Mouse (Mus musculus): ENCODE data around the gene Scg3. TPM values are rescaled to one million over a fixed set of nuclear protein-coding genes. Genes with fewer than 3 reads are reported as not detected.

Gene Scg3
- polyA plus RNA-seq, 1 experiment from 2014 or later = 0.56 TPM

GRCm38 (mm10) chr9:75601510-75601909, 82.3 kb downstream of the Scg3 start:
- no peak overlapping the region for H3K4me2 ChIP-seq (replicated peaks; ENCODE audit: low read depth, low read length)
- DNase-seq (ENCODE audit: low spot score) (no peak), ATAC-seq (no peak)
- H3K36me3 ChIP-seq (ENCODE audit: insufficient read depth, low read length) = no peaks in the 10 kb centered on the region
- no peak overlapping the region for H3K27ac ChIP-seq (ENCODE audit: low read length)
- H3K9ac ChIP-seq (replicated peaks; ENCODE audit: low read depth) = no peak overlapping the region
- TF ChIP-seq CTCF (IDR thresholded peaks at IDR 0.05) (no peak), EP300 (IDR thresholded peaks at IDR 0.05) (no peak)
- H3K4me1 ChIP-seq (ENCODE audit: insufficient read depth, low read depth, low read length) = no peaks in the 10 kb centered on the region
- H3K27me3 ChIP-seq (replicated peaks; ENCODE audit: insufficient read depth, low read length) = no peaks in the 10 kb centered on the region
- WGBS = 17% methylated on average over 12 of the region's 12 CpGs
- no peaks in the 10 kb centered on the region for H3K9me3 ChIP-seq (ENCODE audit: low read length)
- H3K4me3 ChIP-seq (ENCODE audit: low read depth, low read length) = no peak overlapping the region

- ATAC-seq = peak; percentile 83
- TF ChIP-seq EP300 (IDR thresholded peaks at IDR 0.05) (peak; percentile 42; the same call in 1 of the 2 replicates), CTCF (IDR thresholded peaks at IDR 0.05) (no peak)
- 57% methylated on average over 7 of the region's 7 CpGs for WGBS
- Histone ChIP-seq H3K27ac (ENCODE audit: low read length) (no peak overlapping the region; the same call in 1 of the 2 replicates), H3K36me3 (ENCODE audit: insufficient read depth, low read length) (no peaks in the 10 kb centered on the region), H3K9me3 (ENCODE audit: low read length) (no peaks in the 10 kb centered on the region), H3K4me3 (ENCODE audit: low read depth, low read length) (no peak overlapping the region), H3K9ac (replicated peaks; ENCODE audit: low read depth) (no peak overlapping the region), H3K4me2 (replicated peaks; ENCODE audit: low read depth, low read length) (no peak overlapping the region), H3K4me1 (ENCODE audit: insufficient read depth, low read depth, low read length) (no peaks in the 10 kb centered on the region), H3K27me3 (replicated peaks; ENCODE audit: insufficient read depth, low read length) (no peaks in the 10 kb centered on the region)
- no peak for DNase-seq (ENCODE audit: low spot score)
These were observed 83.5 kb downstream of the Scg3 start for GRCm38 (mm10) chr9:75600166-75600934.

GRCm38 (mm10) chr9:75599191-75599841, 84.5 kb downstream of the Scg3 start:
- Histone ChIP-seq H3K9ac (replicated peaks; ENCODE audit: low read depth) (no peak overlapping the region), H3K36me3 (ENCODE audit: insufficient read depth, low read length) (no peaks in the 10 kb centered on the region), H3K4me2 (replicated peaks; ENCODE audit: low read depth, low read length) (no peak overlapping the region), H3K4me3 (ENCODE audit: low read depth, low read length) (no peak overlapping the region), H3K27me3 (replicated peaks; ENCODE audit: insufficient read depth, low read length) (no peaks in the 10 kb centered on the region), H3K4me1 (ENCODE audit: insufficient read depth, low read depth, low read length) (no peaks in the 10 kb centered on the region), H3K27ac (ENCODE audit: low read length) (no peak overlapping the region), H3K9me3 (ENCODE audit: low read length) (no peaks in the 10 kb centered on the region)
- ATAC-seq (peak; percentile 69), DNase-seq (ENCODE audit: low spot score) (peak; percentile 50)
- 39% methylated on average over 5 of the region's 5 CpGs for WGBS
- TF ChIP-seq CTCF (IDR thresholded peaks at IDR 0.05) (peak; percentile 49), EP300 (IDR thresholded peaks at IDR 0.05) (no peak)

GRCm38 (mm10) chr9:75597596-75597995, 86.3 kb downstream of the Scg3 start:
- Histone ChIP-seq H3K9me3 (ENCODE audit: low read length) (no peaks in the 10 kb centered on the region), H3K4me1 (ENCODE audit: insufficient read depth, low read depth, low read length) (no peaks in the 10 kb centered on the region), H3K36me3 (ENCODE audit: insufficient read depth, low read length) (no peaks in the 10 kb centered on the region), H3K4me3 (ENCODE audit: low read depth, low read length) (no peak overlapping the region), H3K9ac (replicated peaks; ENCODE audit: low read depth) (no peak overlapping the region), H3K27ac (ENCODE audit: low read length) (no peak overlapping the region), H3K27me3 (replicated peaks; ENCODE audit: insufficient read depth, low read length) (no peaks in the 10 kb centered on the region), H3K4me2 (replicated peaks; ENCODE audit: low read depth, low read length) (no peak overlapping the region)
- TF ChIP-seq EP300 (IDR thresholded peaks at IDR 0.05) = no peak
- no peak for TF ChIP-seq CTCF (IDR thresholded peaks at IDR 0.05)
- ATAC-seq (no peak), DNase-seq (ENCODE audit: low spot score) (no peak)
- 66% methylated on average over 4 of the region's 4 CpGs for WGBS

GRCm38 (mm10) chr9:75597036-75597435, 86.8 kb downstream of the Scg3 start:
- no peaks in the 10 kb centered on the region for H3K36me3 ChIP-seq (ENCODE audit: insufficient read depth, low read length)
- H3K9me3 ChIP-seq (ENCODE audit: low read length) = no peaks in the 10 kb centered on the region
- no peak overlapping the region for H3K27ac ChIP-seq (ENCODE audit: low read length)
- H3K4me3 ChIP-seq (ENCODE audit: low read depth, low read length) = no peak overlapping the region
- no peak for ATAC-seq
- no peak for TF ChIP-seq CTCF (IDR thresholded peaks at IDR 0.05)
- no peaks in the 10 kb centered on the region for H3K27me3 ChIP-seq (replicated peaks; ENCODE audit: insufficient read depth, low read length)
- no peak for DNase-seq (ENCODE audit: low spot score)
- H3K4me2 ChIP-seq (replicated peaks; ENCODE audit: low read depth, low read length) = no peak overlapping the region
- H3K9ac ChIP-seq (replicated peaks; ENCODE audit: low read depth) = no peak overlapping the region
- H3K4me1 ChIP-seq (ENCODE audit: insufficient read depth, low read depth, low read length) = no peaks in the 10 kb centered on the region
- WGBS = 80% methylated on average over 13 of the region's 13 CpGs

- no peaks in the 10 kb centered on the region for H3K9me3 ChIP-seq (ENCODE audit: low read length)
- no peaks in the 10 kb centered on the region for H3K27me3 ChIP-seq (replicated peaks; ENCODE audit: insufficient read depth, low read length)
- H3K4me2 ChIP-seq (replicated peaks; ENCODE audit: low read depth, low read length) = no peak overlapping the region
- no peak overlapping the region for H3K4me3 ChIP-seq (ENCODE audit: low read depth, low read length)
- ATAC-seq = no peak
- H3K4me1 ChIP-seq (ENCODE audit: insufficient read depth, low read depth, low read length) = no peaks in the 10 kb centered on the region
- no peak for DNase-seq (ENCODE audit: low spot score)
- no peak overlapping the region for H3K9ac ChIP-seq (replicated peaks; ENCODE audit: low read depth)
- H3K36me3 ChIP-seq (ENCODE audit: insufficient read depth, low read length) = no peaks in the 10 kb centered on the region
- TF ChIP-seq CTCF (IDR thresholded peaks at IDR 0.05) = no peak
- 86% methylated on average over 5 of the region's 5 CpGs for WGBS
- no peak overlapping the region for H3K27ac ChIP-seq (ENCODE audit: low read length)
These were observed 90.4 kb downstream of the Scg3 start for GRCm38 (mm10) chr9:75593481-75593880.

Other genes starting within 250 kb of the Scg3 start
- 17.0 and 19.3 TPM in 2 replicates for gene Leo1, start 242.5 kb downstream of the Scg3 start, polyA plus RNA-seq (2015; fragmentation: Nextera tagmentation; extraction: Ambion mirVana)
- gene Tmod3, start 124.4 kb downstream of the Scg3 start, polyA plus RNA-seq (2015; fragmentation: Nextera tagmentation; extraction: Ambion mirVana) = 183 and 213 TPM in 2 replicates
- 10.6 and 11.3 TPM in 2 replicates for gene Tmod2, start 72.7 kb downstream of the Scg3 start, polyA plus RNA-seq (2015; fragmentation: Nextera tagmentation; extraction: Ambion mirVana)
- 26.1 and 29.9 TPM in 2 replicates for gene Lysmd2, start 58.3 kb downstream of the Scg3 start, polyA plus RNA-seq (2015; fragmentation: Nextera tagmentation; extraction: Ambion mirVana)
- 14.7 and 18.0 TPM in 2 replicates for gene Bmp5, start 91.3 kb upstream of the Scg3 start, polyA plus RNA-seq (2015; fragmentation: Nextera tagmentation; extraction: Ambion mirVana)